Mouse (Mus musculus): ENCODE results near the gene Ghdc. TPM values are rescaled to one million over a fixed set of nuclear protein-coding genes. Genes with fewer than 3 reads are reported as not detected.

The Ghdc gene
- total and polyA plus RNA-seq, 3 experiments = 5.7 to 9.2 TPM; not detected in 1

- Histone ChIP-seq H3K9me3 (replicated peaks; ENCODE audit: insufficient read depth, low read length) (no peaks in the 10 kb centered on the region), H3K4me1 (ENCODE audit: control insufficient read depth in 1 of 2, insufficient read depth in 2 of 2, low read length in 2 of 2) (peaks cover 23 to 37% of the 10 kb centered on the region in 2 experiments), H3K79me2 (ENCODE audit: control insufficient read depth, insufficient read depth, low read length, poor library complexity) (peaks cover 34% of the 10 kb centered on the region), H3K27ac (ENCODE audit: control insufficient read depth, low read depth, low read length) (no peak overlapping the region), H3K36me3 (ENCODE audit: control insufficient read depth in 1 of 2, insufficient read depth in 2 of 2, low read length in 2 of 2) (peaks cover 13 to 42% of the 10 kb centered on the region in 2 experiments), H3K9ac (ENCODE audit: control insufficient read depth, low read depth, low read length, poor library complexity, severe bottlenecking) (no peak overlapping the region), H3K4me3 (ENCODE audit: control insufficient read depth in 1 of 2, insufficient read depth in 1 of 2, low read depth in 2 of 2, low read length in 2 of 2) (no peak overlapping the region), H3K27me3 (ENCODE audit: control insufficient read depth in 1 of 2, insufficient read depth in 2 of 2, low read length in 2 of 2) (no peaks in the 10 kb centered on the region)
- no peak for DNase-seq (ENCODE audit: low read depth, low spot score)
- TF ChIP-seq USF2 (IDR thresholded peaks at IDR 0.05; ENCODE audit: borderline replicate concordance in 1 of 2, insufficient read depth in 1 of 2, low read depth in 1 of 2, low read length in 2 of 2) (no peak), TBP (IDR thresholded peaks at IDR 0.05; ENCODE audit: low read depth, low read length) (no peak), ELF1 (IDR thresholded peaks at IDR 0.05; ENCODE audit: low read depth, low read length) (no peak), ZC3H11A (IDR thresholded peaks at IDR 0.05; ENCODE audit: low read depth, low read length) (no peak), MAX (IDR thresholded peaks at IDR 0.05; ENCODE audit: low read length) (no peak), GABPA (IDR thresholded peaks at IDR 0.05; ENCODE audit: low read depth, low read length) (no peak), ZNF384 (IDR thresholded peaks at IDR 0.05; ENCODE audit: low read depth, low read length) (no peak), MYC (IDR thresholded peaks at IDR 0.05; ENCODE audit: low read depth, low read length) (no peak), ZKSCAN1 (IDR thresholded peaks at IDR 0.05; ENCODE audit: low read depth, low read length) (no peak), MAZ (IDR thresholded peaks at IDR 0.05; ENCODE audit: low read depth, low read length) (no peak), CTCF (IDR thresholded peaks at IDR 0.05 in 2 of 3, conservative IDR thresholded peaks at IDR 0.05 in 1 of 3; ENCODE audit: control insufficient read depth in 1 of 3, insufficient read depth in 1 of 3, low read depth in 2 of 3, low read length in 3 of 3, poor library complexity in 1 of 3, severe bottlenecking in 1 of 3) (no peak), TCF12 (IDR thresholded peaks at IDR 0.05; ENCODE audit: low read depth, low read length) (no peak), GATA1 (IDR thresholded peaks at IDR 0.05; ENCODE audit: low read depth, low read length) (no peak), RCOR1 (IDR thresholded peaks at IDR 0.05; ENCODE audit: low read depth, low read length) (no peak), NELFE (IDR thresholded peaks at IDR 0.05; ENCODE audit: low read depth, low read length) (no peak), SIN3A (IDR thresholded peaks at IDR 0.05; ENCODE audit: low read length) (no peak), NRF1 (IDR thresholded peaks at IDR 0.05; ENCODE audit: insufficient read depth, low read depth, low read length, poor library complexity, severe bottlenecking) (no peak), UBTF (IDR thresholded peaks at IDR 0.05; ENCODE audit: borderline replicate concordance, insufficient read depth, low read depth, low read length) (no peak), USF1 (IDR thresholded peaks at IDR 0.05; ENCODE audit: low read depth, low read length) (no peak)
Observed at GRCm38 (mm10) chr11:100718866-100719265, 51.9 kb downstream of the Ghdc start.

GRCm38 (mm10) chr11:100718462-100718861, 52.3 kb downstream of the Ghdc start:
- H3K36me3 ChIP-seq (ENCODE audit: control insufficient read depth in 1 of 2, insufficient read depth in 2 of 2, low read length in 2 of 2) = peaks cover 10 to 40% of the 10 kb centered on the region in 2 experiments

More at GRCm38 (mm10) chr11:100718462-100718861, 52.3 kb downstream of the Ghdc start:
- Histone ChIP-seq H3K4me1 (ENCODE audit: control insufficient read depth in 1 of 2, insufficient read depth in 2 of 2, low read length in 2 of 2) (peaks cover 22 to 38% of the 10 kb centered on the region in 2 experiments), H3K9ac (ENCODE audit: control insufficient read depth, low read depth, low read length, poor library complexity, severe bottlenecking) (no peak overlapping the region), H3K9me3 (replicated peaks; ENCODE audit: insufficient read depth, low read length) (no peaks in the 10 kb centered on the region), H3K27ac (ENCODE audit: control insufficient read depth, low read depth, low read length) (no peak overlapping the region), H3K4me3 (ENCODE audit: control insufficient read depth in 1 of 2, insufficient read depth in 1 of 2, low read depth in 2 of 2, low read length in 2 of 2) (no peak overlapping the region), H3K79me2 (ENCODE audit: control insufficient read depth, insufficient read depth, low read length, poor library complexity) (peaks cover 32% of the 10 kb centered on the region), H3K27me3 (ENCODE audit: control insufficient read depth in 1 of 2, insufficient read depth in 2 of 2, low read length in 2 of 2) (no peaks in the 10 kb centered on the region)
- no peak for TF ChIP-seq MAZ (IDR thresholded peaks at IDR 0.05; ENCODE audit: low read depth, low read length)
- TF ChIP-seq CTCF (IDR thresholded peaks at IDR 0.05 in 2 of 3, conservative IDR thresholded peaks at IDR 0.05 in 1 of 3; ENCODE audit: control insufficient read depth in 1 of 3, insufficient read depth in 1 of 3, low read depth in 2 of 3, low read length in 3 of 3, poor library complexity in 1 of 3, severe bottlenecking in 1 of 3) = no peak
- no peak for TF ChIP-seq GABPA (IDR thresholded peaks at IDR 0.05; ENCODE audit: low read depth, low read length)
- no peak for TF ChIP-seq ETS1 (IDR thresholded peaks at IDR 0.05; ENCODE audit: low read depth, low read length)
- no peak for DNase-seq (ENCODE audit: low read depth, low spot score)

All from MEL (cell line).